In genomic region chr4:101516434-101517168, GRCm38 (mm10) we compare ENCODE assay signal across 1 mouse cellular context.
TF ChIP-seq lines count a peak whose summit lies in the region.

No protein-coding gene starts in this region.

TF ChIP-seq in MEL, 35 proteins besides CTCF, POLR2A, EP300 and RAD21 (continued from another document):
- TF ChIP-seq POLR2AphosphoS5 (IDR thresholded peaks at IDR 0.05; ENCODE audit: borderline replicate concordance, low read depth, low read length) (no peak), CHD2 (IDR thresholded peaks at IDR 0.05; ENCODE audit: low read length) (no peak), CHD1 (IDR thresholded peaks at IDR 0.05; ENCODE audit: low read depth, low read length) (no peak), MYB (IDR thresholded peaks at IDR 0.05; ENCODE audit: low read depth, low read length) (no peak), ELF1 (IDR thresholded peaks at IDR 0.05; ENCODE audit: low read depth, low read length) (no peak), TBP (IDR thresholded peaks at IDR 0.05; ENCODE audit: low read depth, low read length) (peak; percentile 26; the same call in 1 of the 2 replicates), HCFC1 (IDR thresholded peaks at IDR 0.05; ENCODE audit: low read depth, low read length) (peak; percentile 48; the same call in 1 of the 2 replicates), USF2 (IDR thresholded peaks at IDR 0.05; ENCODE audit: borderline replicate concordance in 1 of 2, insufficient read depth in 1 of 2, low read depth in 1 of 2, low read length in 2 of 2) (no peak), USF1 (IDR thresholded peaks at IDR 0.05; ENCODE audit: low read depth, low read length) (no peak), ZMIZ1 (IDR thresholded peaks at IDR 0.05; ENCODE audit: low read depth, low read length) (no peak), POLR2AphosphoS2 (IDR thresholded peaks at IDR 0.05; ENCODE audit: low read length) (no peak), MYC (IDR thresholded peaks at IDR 0.05; ENCODE audit: low read depth, low read length) (peak; percentile 56; the same call in 1 of the 2 replicates), BHLHE40 (IDR thresholded peaks at IDR 0.05; ENCODE audit: borderline replicate concordance, low read depth, low read length) (0 out of 2 replicates have a peak, but pooled peaks have one; percentile 20), MAFK (IDR thresholded peaks at IDR 0.05; ENCODE audit: borderline replicate concordance, low read depth, low read length) (peak; percentile 78; the same call in 1 of the 2 replicates), NRF1 (IDR thresholded peaks at IDR 0.05; ENCODE audit: insufficient read depth, low read depth, low read length, poor library complexity, severe bottlenecking) (peak; percentile 71), TCF12 (IDR thresholded peaks at IDR 0.05; ENCODE audit: low read depth, low read length) (peak; percentile 84), RCOR1 (IDR thresholded peaks at IDR 0.05; ENCODE audit: low read depth, low read length) (peak; percentile 83), E2F4 (IDR thresholded peaks at IDR 0.05; ENCODE audit: borderline replicate concordance, low read depth, low read length) (no peak)
